Comparison of ENCODE assay signal across 19 mouse cellular contexts in the genomic region with DNA sequence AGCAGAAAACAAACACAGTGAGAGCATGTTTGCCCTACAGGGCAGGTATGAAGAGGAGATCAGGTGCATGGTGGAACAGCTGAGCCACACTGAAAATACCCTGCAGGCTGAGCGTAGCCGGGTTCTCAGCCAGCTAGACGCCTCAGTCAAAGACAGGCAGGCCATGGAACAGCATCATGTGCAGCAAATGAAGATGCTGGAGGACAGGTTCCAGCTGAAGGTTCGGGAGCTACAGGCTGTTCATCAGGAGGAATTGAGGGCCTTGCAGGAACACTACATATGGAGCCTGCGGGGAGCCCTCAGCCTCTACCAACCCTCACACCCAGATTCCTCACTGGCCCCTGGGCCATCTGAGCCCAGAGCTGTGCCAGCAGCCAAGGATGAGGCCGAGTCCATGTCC. TPM values are rescaled to one million over a fixed set of nuclear protein-coding genes. Genes with fewer than 3 reads are reported as not detected.
"Had no signal": no experiment of that assay in that cellular context is flagged by ENCODE, and none has a peak within 500 bp of the region (broad histone marks: within the 10 kb centered on the region; RNA-seq: fewer than 3 reads in every experiment).

No protein-coding gene starts in this region.

- DNase-seq: kidney, postnatal 4 days; liver; liver, embryonic 13.5 days; liver, postnatal 0 days; lung, postnatal 14 days; retina, postnatal 1 day; right cerebral cortex, postnatal 4 days; thymus, adult 2 months; thymus, postnatal 25 days had no signal

- H3K27ac ChIP-seq: kidney, postnatal 0 days; limb, embryonic 12.5 days; liver, embryonic 13.5 days; lung, embryonic 15.5 days; macrophage; midbrain, embryonic 15.5 days; neural tube, embryonic 13.5 days; stomach, embryonic 15.5 days had no signal

- H3K9me3 ChIP-seq: limb, embryonic 12.5 days; liver, embryonic 13.5 days; lung, embryonic 15.5 days; megakaryocyte, embryonic 14.5 days; midbrain, embryonic 15.5 days; neural tube, embryonic 13.5 days; stomach, embryonic 15.5 days had no signal

- ATAC-seq: liver, postnatal 0 days; midbrain, embryonic 15.5 days had no signal

- H3K4me1 ChIP-seq: limb, embryonic 12.5 days; liver, embryonic 13.5 days; lung, embryonic 15.5 days; midbrain, embryonic 15.5 days; stomach, embryonic 15.5 days had no signal

- H3K9ac ChIP-seq: limb, embryonic 12.5 days; liver, embryonic 13.5 days; liver, postnatal 0 days; lung, embryonic 15.5 days; midbrain, embryonic 15.5 days; neural tube, embryonic 13.5 days; stomach, embryonic 15.5 days had no signal

- H3K4me3 ChIP-seq: limb, embryonic 12.5 days; liver, embryonic 13.5 days; lung, embryonic 15.5 days; megakaryocyte, embryonic 14.5 days; midbrain, embryonic 15.5 days; neural tube, embryonic 13.5 days; stomach, embryonic 15.5 days had no signal

- H3K4me2 ChIP-seq: limb, embryonic 12.5 days; liver, embryonic 13.5 days; lung, embryonic 15.5 days; midbrain, embryonic 11.5 days; midbrain, embryonic 15.5 days; neural tube, embryonic 13.5 days; stomach, embryonic 15.5 days had no signal

- H3K27me3 ChIP-seq: limb, embryonic 12.5 days; liver, embryonic 13.5 days; lung, embryonic 15.5 days; megakaryocyte, embryonic 14.5 days; midbrain, embryonic 15.5 days; neural tube, embryonic 13.5 days; stomach, embryonic 15.5 days had no signal

RNA-seq across cellular contexts. Expression of a gene that starts 26.6 kb away (rescaled TPM):
- total RNA-seq: monocyte, adult 5-6 weeks had no signal
- polyA plus RNA-seq: macrophage had no signal
